Mouse (Mus musculus) lung, postnatal 0 days (tissue): ENCODE results near the gene Sgms1.

ENCODE experiments used
- CTCF ChIP-seq: IDR thresholded peaks from 2 replicates; pipeline ENCODE4 v1.5.1; 2016; ENCODE audit warnings: antibody characterized with exemption, mild to moderate bottlenecking
- EP300 ChIP-seq: IDR thresholded peaks from 2 replicates; pipeline ENCODE4 v1.6.1; 2016; ENCODE audit warnings: antibody characterized with exemption, mild to moderate bottlenecking, control low read depth

GRCm38 (mm10) chr19:32403834-32404233, 14.3 kb upstream of the Sgms1 start:
- no peak for TF ChIP-seq EP300
- no peak for TF ChIP-seq CTCF
